Mouse (Mus musculus): Measurements from ENCODE around the gene Srsf10. TPM values are rescaled to one million over a fixed set of nuclear protein-coding genes. Genes with fewer than 3 reads are reported as not detected.

Srsf10 gene
- polyA plus RNA-seq, 1 experiment from 2014 or later, result 88.1 TPM

- Histone ChIP-seq H3K9ac (ENCODE audit: low read length) (no peak overlapping the region), H3K27me3 (ENCODE audit: control insufficient read depth, insufficient read depth, low read length) (no peaks in the 10 kb centered on the region), H3K4me3 (ENCODE audit: low read depth, low read length) (no peak overlapping the region), H3K9me3 (ENCODE audit: control insufficient read depth, low read length) (no peaks in the 10 kb centered on the region), H3K27ac (replicated peaks) (no peak overlapping the region), H3K4me2 (replicated peaks; ENCODE audit: low read depth) (no peak overlapping the region), H3K4me1 (replicated peaks; ENCODE audit: control insufficient read depth, insufficient read depth) (no peaks in the 10 kb centered on the region), H3K36me3 (ENCODE audit: control insufficient read depth, insufficient read depth, low read length) (no peaks in the 10 kb centered on the region)
- no peak for DNase-seq (ENCODE audit: low spot score)
- TF ChIP-seq CTCF (IDR thresholded peaks at IDR 0.05; ENCODE audit: low read depth) (no peak), EP300 (optimal IDR thresholded peaks at IDR 0.05) (no peak)
- 63% methylated on average over 7 of the region's 7 CpGs for WGBS
- no peak for ATAC-seq (ENCODE audit: low FRiP score, low TSS enrichment)
Measured at GRCm38 (mm10) chr4:135883881-135884516, 28.5 kb downstream of the Srsf10 start.

- no peak overlapping the region for H3K9ac ChIP-seq (ENCODE audit: low read length)
- TF ChIP-seq EP300 (optimal IDR thresholded peaks at IDR 0.05) (no peak), CTCF (IDR thresholded peaks at IDR 0.05; ENCODE audit: low read depth) (no peak)
- DNase-seq (ENCODE audit: low spot score), result no peak
- no peak overlapping the region for H3K27ac ChIP-seq (replicated peaks)
- H3K36me3 ChIP-seq (ENCODE audit: control insufficient read depth, insufficient read depth, low read length), result no peaks in the 10 kb centered on the region
- 74% methylated on average over 6 of the region's 6 CpGs for WGBS
- ATAC-seq (ENCODE audit: low FRiP score, low TSS enrichment), result no peak
- H3K4me1 ChIP-seq (replicated peaks; ENCODE audit: control insufficient read depth, insufficient read depth), result no peaks in the 10 kb centered on the region
- H3K9me3 ChIP-seq (ENCODE audit: control insufficient read depth, low read length), result no peaks in the 10 kb centered on the region
- no peak overlapping the region for H3K4me2 ChIP-seq (replicated peaks; ENCODE audit: low read depth)
- H3K4me3 ChIP-seq (ENCODE audit: low read depth, low read length), result no peak overlapping the region
- no peaks in the 10 kb centered on the region for H3K27me3 ChIP-seq (ENCODE audit: control insufficient read depth, insufficient read depth, low read length)
Measured at GRCm38 (mm10) chr4:135884531-135884930, 29.0 kb downstream of the Srsf10 start.

GRCm38 (mm10) chr4:135885676-135886075 lies 30.1 kb downstream of the Srsf10 start:
- H3K27ac ChIP-seq (replicated peaks), result no peak overlapping the region
- no peak for TF ChIP-seq EP300 (optimal IDR thresholded peaks at IDR 0.05)
- no peak for TF ChIP-seq CTCF (IDR thresholded peaks at IDR 0.05; ENCODE audit: low read depth)
- H3K4me1 ChIP-seq (replicated peaks; ENCODE audit: control insufficient read depth, insufficient read depth), result no peaks in the 10 kb centered on the region
- H3K4me3 ChIP-seq (ENCODE audit: low read depth, low read length), result no peak overlapping the region
- H3K9me3 ChIP-seq (ENCODE audit: control insufficient read depth, low read length), result no peaks in the 10 kb centered on the region
- H3K36me3 ChIP-seq (ENCODE audit: control insufficient read depth, insufficient read depth, low read length), result no peaks in the 10 kb centered on the region
- H3K27me3 ChIP-seq (ENCODE audit: control insufficient read depth, insufficient read depth, low read length), result no peaks in the 10 kb centered on the region
- peak; percentile 66 for ATAC-seq (ENCODE audit: low FRiP score, low TSS enrichment)
- H3K4me2 ChIP-seq (replicated peaks; ENCODE audit: low read depth), result no peak overlapping the region
- no peak overlapping the region for H3K9ac ChIP-seq (ENCODE audit: low read length)
- no peak for DNase-seq (ENCODE audit: low spot score)
- WGBS, result 87% methylated on average over 12 of the region's 12 CpGs

- no peaks in the 10 kb centered on the region for H3K36me3 ChIP-seq (ENCODE audit: control insufficient read depth, insufficient read depth, low read length)
- H3K4me2 ChIP-seq (replicated peaks; ENCODE audit: low read depth), result no peak overlapping the region
- no peak overlapping the region for H3K27ac ChIP-seq (replicated peaks)
- ATAC-seq (ENCODE audit: low FRiP score, low TSS enrichment) (no peak), DNase-seq (ENCODE audit: low spot score) (no peak)
- no peak overlapping the region for H3K4me3 ChIP-seq (ENCODE audit: low read depth, low read length)
- WGBS, result 80% methylated on average over 4 of the region's 4 CpGs
- no peak overlapping the region for H3K9ac ChIP-seq (ENCODE audit: low read length)
- H3K4me1 ChIP-seq (replicated peaks; ENCODE audit: control insufficient read depth, insufficient read depth), result no peaks in the 10 kb centered on the region
- TF ChIP-seq EP300 (optimal IDR thresholded peaks at IDR 0.05), result no peak
- no peak for TF ChIP-seq CTCF (IDR thresholded peaks at IDR 0.05; ENCODE audit: low read depth)
- H3K27me3 ChIP-seq (ENCODE audit: control insufficient read depth, insufficient read depth, low read length), result no peaks in the 10 kb centered on the region
- H3K9me3 ChIP-seq (ENCODE audit: control insufficient read depth, low read length), result no peaks in the 10 kb centered on the region
Measured at GRCm38 (mm10) chr4:135886184-135886583, 30.6 kb downstream of the Srsf10 start.

- Histone ChIP-seq H3K27ac (replicated peaks) (peak overlapping the region; percentile 56), H3K9ac (ENCODE audit: low read length) (no peak overlapping the region), H3K4me3 (ENCODE audit: low read depth, low read length) (no peak overlapping the region), H3K4me1 (replicated peaks; ENCODE audit: control insufficient read depth, insufficient read depth) (no peaks in the 10 kb centered on the region), H3K4me2 (replicated peaks; ENCODE audit: low read depth) (no peak overlapping the region), H3K27me3 (ENCODE audit: control insufficient read depth, insufficient read depth, low read length) (no peaks in the 10 kb centered on the region), H3K36me3 (ENCODE audit: control insufficient read depth, insufficient read depth, low read length) (no peaks in the 10 kb centered on the region), H3K9me3 (ENCODE audit: control insufficient read depth, low read length) (no peaks in the 10 kb centered on the region)
- DNase-seq (ENCODE audit: low spot score) (peak; percentile 54), ATAC-seq (ENCODE audit: low FRiP score, low TSS enrichment) (peak; percentile 70)
- TF ChIP-seq CTCF (IDR thresholded peaks at IDR 0.05; ENCODE audit: low read depth) (no peak), EP300 (optimal IDR thresholded peaks at IDR 0.05) (no peak)
- WGBS, result 85% methylated on average over 24 of the region's 24 CpGs
Measured at GRCm38 (mm10) chr4:135888448-135889057, 33.0 kb downstream of the Srsf10 start.

- H3K4me1 ChIP-seq (replicated peaks; ENCODE audit: control insufficient read depth, insufficient read depth), result no peaks in the 10 kb centered on the region
- no peaks in the 10 kb centered on the region for H3K27me3 ChIP-seq (ENCODE audit: control insufficient read depth, insufficient read depth, low read length)
- no peaks in the 10 kb centered on the region for H3K9me3 ChIP-seq (ENCODE audit: control insufficient read depth, low read length)
- H3K27ac ChIP-seq (replicated peaks), result peak overlapping the region; percentile 53; the same call in 1 of the 2 replicates
- ATAC-seq (ENCODE audit: low FRiP score, low TSS enrichment) (no peak), DNase-seq (ENCODE audit: low spot score) (peak; percentile 12)
- no peaks in the 10 kb centered on the region for H3K36me3 ChIP-seq (ENCODE audit: control insufficient read depth, insufficient read depth, low read length)
- WGBS, result 75% methylated on average over 7 of the region's 7 CpGs
- H3K9ac ChIP-seq (ENCODE audit: low read length), result no peak overlapping the region
- H3K4me3 ChIP-seq (ENCODE audit: low read depth, low read length), result no peak overlapping the region
- no peak for TF ChIP-seq CTCF (IDR thresholded peaks at IDR 0.05; ENCODE audit: low read depth)
- TF ChIP-seq EP300 (optimal IDR thresholded peaks at IDR 0.05), result no peak
- no peak overlapping the region for H3K4me2 ChIP-seq (replicated peaks; ENCODE audit: low read depth)
Measured at GRCm38 (mm10) chr4:135889146-135889883, 33.8 kb downstream of the Srsf10 start.

Measured in stomach, postnatal 0 days (tissue).